Mouse (Mus musculus): ENCODE measurements around the gene Cpeb3. TPM values are rescaled to one million over a fixed set of nuclear protein-coding genes. Genes with fewer than 3 reads are reported as not detected.
A peak's percentile ranks its signal among the peaks of the same experiment; 100 is the strongest.

Gene Cpeb3
- polyA plus RNA-seq, 1 experiment: 2.6 TPM

DNA sequence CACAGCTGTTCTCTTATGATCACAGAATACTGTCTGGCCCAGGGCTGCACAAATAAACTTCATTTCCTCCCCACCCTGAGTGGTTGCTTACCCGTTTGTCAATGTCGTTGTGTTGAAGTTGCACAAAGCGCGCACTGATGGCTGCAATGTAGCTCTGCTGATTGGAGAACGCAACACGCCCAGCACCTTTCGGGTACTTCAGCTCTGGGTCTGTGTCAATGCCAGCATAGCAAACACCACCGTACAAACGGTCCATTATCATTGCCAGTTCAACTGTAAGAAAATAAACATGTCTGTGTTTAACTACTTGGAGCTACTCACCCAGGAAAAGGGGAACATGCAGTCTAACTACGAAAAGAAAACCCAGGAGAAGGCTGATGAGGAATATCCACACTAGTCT is 164.0 kb downstream of the Cpeb3 start:
- Histone ChIP-seq H3K4me3 (no peak overlapping the region), H3K4me2 (ENCODE audit: low read depth) (no peak overlapping the region), H3K79me2 (ENCODE audit: control insufficient read depth, insufficient read depth) (no peaks in the 10 kb centered on the region), H3K36me3 (ENCODE audit: control insufficient read depth, insufficient read depth) (no peaks in the 10 kb centered on the region), H3K27me3 (ENCODE audit: control insufficient read depth, insufficient read depth, insufficient read length) (no peaks in the 10 kb centered on the region), H3ac (ENCODE audit: control insufficient read depth, insufficient read length) (no peak overlapping the region)
- no peak for TF ChIP-seq POLR2AphosphoS2 (IDR thresholded peaks at IDR 0.05; ENCODE audit: insufficient read length, low read depth)
- no peak for TF ChIP-seq TCF3 (IDR thresholded peaks at IDR 0.05; ENCODE audit: insufficient read length, low read depth)
- no peak for TF ChIP-seq USF1 (IDR thresholded peaks at IDR 0.05; ENCODE audit: low read depth)
- no peak for TF ChIP-seq MYOD1 (IDR thresholded peaks at IDR 0.05; ENCODE audit: control insufficient read depth in 1 of 3, insufficient read length in 2 of 3, low read depth in 2 of 3)
- no peak for TF ChIP-seq POLR2A (IDR thresholded peaks at IDR 0.05; ENCODE audit: insufficient read length, low read depth)
- no peak for TF ChIP-seq CEBPB (IDR thresholded peaks at IDR 0.05; ENCODE audit: insufficient read depth, poor library complexity, severe bottlenecking)
- no peak for TF ChIP-seq SRF (IDR thresholded peaks at IDR 0.05; ENCODE audit: control insufficient read depth, insufficient read length, low read depth)
- no peak for TF ChIP-seq MYOG (IDR thresholded peaks at IDR 0.05; ENCODE audit: control insufficient read depth in 1 of 3, insufficient read depth in 1 of 3, insufficient read length in 2 of 3, low read depth in 2 of 3)
- TF ChIP-seq TCF12 (IDR thresholded peaks at IDR 0.05; ENCODE audit: insufficient read depth, poor library complexity, severe bottlenecking): no peak
- TF ChIP-seq REST (IDR thresholded peaks at IDR 0.05; ENCODE audit: insufficient read depth, insufficient read length): no peak
- TF ChIP-seq E2F4 (IDR thresholded peaks at IDR 0.05; ENCODE audit: insufficient read depth): no peak
- no peak for TF ChIP-seq MAX (IDR thresholded peaks at IDR 0.05; ENCODE audit: low read depth)

DNA sequence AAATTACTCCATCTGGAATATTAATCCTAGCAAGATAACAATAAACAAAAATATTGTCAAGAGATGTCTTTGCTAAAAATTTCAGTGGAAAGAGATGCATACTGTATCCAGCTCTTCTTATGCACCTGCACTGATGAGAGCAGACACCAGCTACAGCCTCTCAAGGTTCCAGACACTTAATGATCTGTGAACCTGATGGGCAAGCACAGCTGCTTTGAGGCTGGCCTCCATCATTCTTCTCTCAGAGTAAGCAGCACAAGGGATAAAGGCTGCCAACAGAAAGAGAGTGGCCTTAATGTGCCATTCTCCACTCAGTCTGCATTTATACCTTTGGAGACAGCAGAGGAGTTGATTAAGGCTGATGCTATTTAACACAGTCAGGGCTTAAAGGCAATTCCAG is 167.5 kb downstream of the Cpeb3 start:
- Histone ChIP-seq H3K4me3 (no peak overlapping the region), H3K4me2 (ENCODE audit: low read depth) (no peak overlapping the region), H3ac (ENCODE audit: control insufficient read depth, insufficient read length) (no peak overlapping the region), H3K79me2 (ENCODE audit: control insufficient read depth, insufficient read depth) (no peaks in the 10 kb centered on the region), H3K36me3 (ENCODE audit: control insufficient read depth, insufficient read depth) (no peaks in the 10 kb centered on the region), H3K27me3 (ENCODE audit: control insufficient read depth, insufficient read depth, insufficient read length) (no peaks in the 10 kb centered on the region)
- TF ChIP-seq POLR2AphosphoS2 (IDR thresholded peaks at IDR 0.05; ENCODE audit: insufficient read length, low read depth): no peak
- TF ChIP-seq SRF (IDR thresholded peaks at IDR 0.05; ENCODE audit: control insufficient read depth, insufficient read length, low read depth): no peak
- peak; percentile 9 to 78 (median 53) for TF ChIP-seq MYOD1 (IDR thresholded peaks at IDR 0.05; ENCODE audit: control insufficient read depth in 1 of 3, insufficient read length in 2 of 3, low read depth in 2 of 3)
- TF ChIP-seq MAX (IDR thresholded peaks at IDR 0.05; ENCODE audit: low read depth): no peak

GRCm38 (mm10) chr19:37032364-37032763 is 176.0 kb downstream of the Cpeb3 start:
- Histone ChIP-seq H3K4me2 (ENCODE audit: low read depth) (no peak overlapping the region), H3K27me3 (ENCODE audit: control insufficient read depth, insufficient read depth, insufficient read length) (no peaks in the 10 kb centered on the region), H3K4me3 (no peak overlapping the region), H3K36me3 (ENCODE audit: control insufficient read depth, insufficient read depth) (no peaks in the 10 kb centered on the region), H3ac (ENCODE audit: control insufficient read depth, insufficient read length) (no peak overlapping the region), H3K79me2 (ENCODE audit: control insufficient read depth, insufficient read depth) (no peaks in the 10 kb centered on the region)
- TF ChIP-seq POLR2AphosphoS2 (IDR thresholded peaks at IDR 0.05; ENCODE audit: insufficient read length, low read depth) (no peak), TCF12 (IDR thresholded peaks at IDR 0.05; ENCODE audit: insufficient read depth, poor library complexity, severe bottlenecking) (no peak), USF1 (IDR thresholded peaks at IDR 0.05; ENCODE audit: low read depth) (no peak), MYOG (IDR thresholded peaks at IDR 0.05; ENCODE audit: control insufficient read depth in 1 of 3, insufficient read depth in 1 of 3, insufficient read length in 2 of 3, low read depth in 2 of 3) (no peak), E2F4 (IDR thresholded peaks at IDR 0.05; ENCODE audit: insufficient read depth) (no peak), POLR2A (IDR thresholded peaks at IDR 0.05; ENCODE audit: insufficient read length, low read depth) (no peak), REST (IDR thresholded peaks at IDR 0.05; ENCODE audit: insufficient read depth, insufficient read length) (no peak), TCF3 (IDR thresholded peaks at IDR 0.05; ENCODE audit: insufficient read length, low read depth) (no peak), SRF (IDR thresholded peaks at IDR 0.05; ENCODE audit: control insufficient read depth, insufficient read length, low read depth) (no peak), CEBPB (IDR thresholded peaks at IDR 0.05; ENCODE audit: insufficient read depth, poor library complexity, severe bottlenecking) (no peak), MAX (IDR thresholded peaks at IDR 0.05; ENCODE audit: low read depth) (no peak), MYOD1 (IDR thresholded peaks at IDR 0.05; ENCODE audit: control insufficient read depth in 1 of 3, insufficient read length in 2 of 3, low read depth in 2 of 3) (no peak)

- H3K4me3 ChIP-seq: no peak overlapping the region
- H3K27me3 ChIP-seq (ENCODE audit: control insufficient read depth, insufficient read depth, insufficient read length): no peaks in the 10 kb centered on the region
- no peak overlapping the region for H3ac ChIP-seq (ENCODE audit: control insufficient read depth, insufficient read length)
- no peaks in the 10 kb centered on the region for H3K36me3 ChIP-seq (ENCODE audit: control insufficient read depth, insufficient read depth)
- TF ChIP-seq CEBPB (IDR thresholded peaks at IDR 0.05; ENCODE audit: insufficient read depth, poor library complexity, severe bottlenecking) (no peak), POLR2AphosphoS2 (IDR thresholded peaks at IDR 0.05; ENCODE audit: insufficient read length, low read depth) (no peak), MYOD1 (IDR thresholded peaks at IDR 0.05; ENCODE audit: control insufficient read depth in 1 of 3, insufficient read length in 2 of 3, low read depth in 2 of 3) (no peak), TCF3 (IDR thresholded peaks at IDR 0.05; ENCODE audit: insufficient read length, low read depth) (no peak), TCF12 (IDR thresholded peaks at IDR 0.05; ENCODE audit: insufficient read depth, poor library complexity, severe bottlenecking) (no peak), MYOG (IDR thresholded peaks at IDR 0.05; ENCODE audit: control insufficient read depth in 1 of 3, insufficient read depth in 1 of 3, insufficient read length in 2 of 3, low read depth in 2 of 3) (no peak), USF1 (IDR thresholded peaks at IDR 0.05; ENCODE audit: low read depth) (no peak), SRF (IDR thresholded peaks at IDR 0.05; ENCODE audit: control insufficient read depth, insufficient read length, low read depth) (no peak), MAX (IDR thresholded peaks at IDR 0.05; ENCODE audit: low read depth) (no peak), REST (IDR thresholded peaks at IDR 0.05; ENCODE audit: insufficient read depth, insufficient read length) (no peak), E2F4 (IDR thresholded peaks at IDR 0.05; ENCODE audit: insufficient read depth) (no peak), POLR2A (IDR thresholded peaks at IDR 0.05; ENCODE audit: insufficient read length, low read depth) (no peak)
- H3K4me2 ChIP-seq (ENCODE audit: low read depth): no peak overlapping the region
- H3K79me2 ChIP-seq (ENCODE audit: control insufficient read depth, insufficient read depth): no peaks in the 10 kb centered on the region
Measured at GRCm38 (mm10) chr19:37031446-37031845, 177.0 kb downstream of the Cpeb3 start.

DNA sequence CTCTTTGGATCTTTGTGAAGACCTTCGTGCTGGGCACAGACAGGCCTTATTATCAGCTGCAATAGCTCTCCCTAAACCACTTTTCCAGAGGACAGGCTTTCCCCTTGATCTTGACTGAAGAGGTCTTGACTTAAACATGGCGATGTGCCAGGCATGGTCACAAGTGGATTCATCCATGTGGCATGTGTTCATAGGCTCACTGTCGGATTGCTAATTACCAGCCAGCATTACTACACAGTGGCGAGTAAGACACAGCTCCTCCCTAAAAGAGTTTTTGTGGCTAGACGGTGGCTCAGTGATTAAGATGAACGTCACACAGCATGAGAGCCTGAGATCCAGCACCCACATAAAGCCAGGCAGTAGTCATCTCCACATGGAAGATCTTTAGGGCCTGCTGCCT is 178.6 kb downstream of the Cpeb3 start:
- Histone ChIP-seq H3K4me3 (no peak overlapping the region), H3ac (ENCODE audit: control insufficient read depth, insufficient read length) (no peak overlapping the region), H3K27me3 (ENCODE audit: control insufficient read depth, insufficient read depth, insufficient read length) (no peaks in the 10 kb centered on the region), H3K36me3 (ENCODE audit: control insufficient read depth, insufficient read depth) (no peaks in the 10 kb centered on the region), H3K79me2 (ENCODE audit: control insufficient read depth, insufficient read depth) (no peaks in the 10 kb centered on the region), H3K4me2 (ENCODE audit: low read depth) (no peak overlapping the region)
- TF ChIP-seq TCF12 (IDR thresholded peaks at IDR 0.05; ENCODE audit: insufficient read depth, poor library complexity, severe bottlenecking): no peak
